Mouse (Mus musculus) spleen, adult 2 months (tissue): ENCODE data around the gene Akap2.

ENCODE experiments used
- CTCF ChIP-seq: fragments of 200-500 bp; IDR thresholded peaks from 2 replicates; pipeline ENCODE4 v1.5.1; 2011; ENCODE audit warnings: mild to moderate bottlenecking, inconsistent platforms; ENCODE audit not compliant: insufficient read depth, insufficient read length, insufficient replicate concordance; ENCODE audit errors: extremely low read depth
- POLR2A ChIP-seq: fragments of 200-500 bp; IDR thresholded peaks from 2 replicates; pipeline ENCODE4 v1.6.1; 2011; ENCODE audit warnings: low read depth, low read length, inconsistent platforms

DNA sequence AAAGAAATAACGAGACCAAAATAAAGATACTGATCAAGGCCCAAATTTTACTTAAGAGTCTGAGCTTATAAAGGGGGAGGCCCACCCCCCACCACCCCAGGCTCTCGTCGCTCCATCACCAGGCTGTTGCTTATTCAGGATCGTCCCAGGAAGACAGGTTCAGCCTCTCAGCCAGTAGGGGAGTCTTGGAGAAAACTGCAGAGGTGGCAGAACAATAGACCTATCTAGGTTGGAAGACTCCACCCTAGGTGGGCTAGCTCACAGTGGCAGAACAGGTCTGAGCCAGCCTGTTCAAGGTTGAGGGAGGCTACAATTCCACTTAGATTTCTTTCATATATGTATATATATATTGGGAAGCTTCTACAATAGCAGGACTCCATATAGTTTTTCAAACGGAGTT, 216.7 kb downstream of the Akap2 start:
- no peak for TF ChIP-seq CTCF
- no peak for TF ChIP-seq POLR2A
